Mouse (Mus musculus): ENCODE data around the gene Cfap44. TPM values are rescaled to one million over a fixed set of nuclear protein-coding genes. Genes with fewer than 3 reads are reported as not detected.
"Not testable (repeated sequence)": the region's sequence is repeated elsewhere in the genome, so short reads cannot be mapped to it uniquely, and the experiment has no call there.

Cfap44 gene
- polyA plus RNA-seq, 1 experiment from 2014 or later: 7.6 TPM

DNA sequence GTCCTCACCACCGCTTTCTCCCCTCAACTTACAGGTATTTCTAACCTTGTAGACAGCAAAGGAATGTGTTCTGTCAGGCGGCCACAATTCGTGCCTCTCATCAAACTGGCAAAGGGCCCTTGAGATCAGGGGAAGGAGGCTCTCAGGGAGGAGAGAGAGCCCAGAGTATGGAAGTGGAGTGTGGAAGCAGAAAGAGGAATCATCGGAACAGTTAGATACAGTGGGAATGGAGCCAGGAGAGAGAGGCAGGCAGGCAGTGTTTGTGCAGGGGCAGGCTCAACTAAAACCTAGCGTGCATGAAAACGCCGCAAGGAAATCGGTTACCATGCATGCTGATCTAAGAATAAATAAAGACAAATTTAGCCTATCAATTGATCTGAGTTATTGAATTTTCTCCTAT lies 23.0 kb downstream of the Cfap44 start:
- 76% methylated on average over 8 of the region's 8 CpGs for WGBS
- no peaks in the 10 kb centered on the region for H3K27me3 ChIP-seq (ENCODE audit: control insufficient read depth, insufficient read depth, low read length)
- no peak overlapping the region for H3K4me2 ChIP-seq (ENCODE audit: low read depth, low read length)
- no peak overlapping the region for H3K27ac ChIP-seq (ENCODE audit: low read depth, low read length)
- ATAC-seq (ENCODE audit: low read depth): no peak
- no peaks in the 10 kb centered on the region for H3K36me3 ChIP-seq (ENCODE audit: control insufficient read depth, insufficient read depth, low read length)
- H3K4me3 ChIP-seq (ENCODE audit: low read depth, low read length): no peak overlapping the region
- no peak overlapping the region for H3K9ac ChIP-seq (replicated peaks; ENCODE audit: low read depth, low read length)
- H3K9me3 ChIP-seq (ENCODE audit: control insufficient read depth, low read length): no peaks in the 10 kb centered on the region
- no peaks in the 10 kb centered on the region for H3K4me1 ChIP-seq (ENCODE audit: control insufficient read depth, insufficient read depth, low read length)

GRCm38 (mm10) chr16:44421735-44422134 lies 27.1 kb downstream of the Cfap44 start:
- WGBS: 85% methylated on average over 8 of the region's 8 CpGs
- Histone ChIP-seq H3K9ac (replicated peaks; ENCODE audit: low read depth, low read length) (no peak overlapping the region), H3K27ac (ENCODE audit: low read depth, low read length) (no peak overlapping the region), H3K4me2 (ENCODE audit: low read depth, low read length) (no peak overlapping the region), H3K4me1 (ENCODE audit: control insufficient read depth, insufficient read depth, low read length) (no peaks in the 10 kb centered on the region), H3K27me3 (ENCODE audit: control insufficient read depth, insufficient read depth, low read length) (no peaks in the 10 kb centered on the region), H3K4me3 (ENCODE audit: low read depth, low read length) (no peak overlapping the region), H3K36me3 (ENCODE audit: control insufficient read depth, insufficient read depth, low read length) (no peaks in the 10 kb centered on the region), H3K9me3 (ENCODE audit: control insufficient read depth, low read length) (no peaks in the 10 kb centered on the region)
- ATAC-seq (ENCODE audit: low read depth): no peak

DNA sequence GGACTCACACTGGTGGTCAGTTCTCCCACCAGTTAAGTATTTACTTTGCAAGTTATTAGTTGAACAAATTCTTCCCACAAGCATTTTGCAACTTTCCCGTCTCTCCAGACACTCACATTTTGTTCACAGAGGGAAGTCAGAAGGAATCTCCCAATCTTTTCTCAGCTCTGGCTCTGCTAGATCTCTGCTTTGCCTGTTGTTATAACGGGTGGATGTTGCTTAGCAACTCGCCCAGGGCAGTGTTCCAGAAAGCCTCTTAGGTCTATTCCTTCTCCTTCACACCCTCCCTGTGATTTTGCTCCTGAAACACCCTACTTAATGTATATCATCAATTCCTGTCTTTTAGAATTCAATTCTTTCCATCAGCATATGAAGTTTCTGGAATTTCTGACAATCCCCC lies 28.9 kb downstream of the Cfap44 start:
- Histone ChIP-seq H3K4me1 (ENCODE audit: control insufficient read depth, insufficient read depth, low read length) (no peaks in the 10 kb centered on the region), H3K36me3 (ENCODE audit: control insufficient read depth, insufficient read depth, low read length) (no peaks in the 10 kb centered on the region), H3K4me3 (ENCODE audit: low read depth, low read length) (no peak overlapping the region), H3K4me2 (ENCODE audit: low read depth, low read length) (no peak overlapping the region), H3K9me3 (ENCODE audit: control insufficient read depth, low read length) (no peaks in the 10 kb centered on the region), H3K27me3 (ENCODE audit: control insufficient read depth, insufficient read depth, low read length) (no peaks in the 10 kb centered on the region), H3K27ac (ENCODE audit: low read depth, low read length) (no peak overlapping the region), H3K9ac (replicated peaks; ENCODE audit: low read depth, low read length) (no peak overlapping the region)
- 48% methylated on average over 3 of the region's 3 CpGs for WGBS
- no peak for ATAC-seq (ENCODE audit: low read depth)

DNA sequence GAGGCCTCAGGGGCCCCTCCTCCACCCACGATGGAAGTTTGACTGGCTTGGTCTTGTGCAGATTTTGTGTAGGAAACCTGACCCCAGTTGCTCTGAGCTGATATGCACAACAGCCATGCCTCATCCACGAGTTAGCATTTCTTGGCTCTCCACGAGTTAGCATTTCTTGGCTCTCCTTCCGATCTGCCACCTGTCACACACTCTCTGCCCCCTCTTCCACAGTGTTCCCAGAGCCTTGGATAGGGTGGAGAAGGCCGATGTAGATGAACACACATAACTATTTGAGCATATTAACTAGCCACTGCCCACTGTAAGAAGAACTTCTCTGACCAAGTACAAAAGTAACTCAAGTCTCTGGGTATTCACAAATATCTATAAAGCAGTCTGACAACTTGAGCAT lies 33.9 kb downstream of the Cfap44 start:
- H3K27ac ChIP-seq (ENCODE audit: low read depth, low read length): no peak overlapping the region
- no peaks in the 10 kb centered on the region for H3K4me1 ChIP-seq (ENCODE audit: control insufficient read depth, insufficient read depth, low read length)
- H3K4me2 ChIP-seq (ENCODE audit: low read depth, low read length): no peak overlapping the region
- 86% methylated on average over 5 of the region's 5 CpGs for WGBS
- no peak overlapping the region for H3K4me3 ChIP-seq (ENCODE audit: low read depth, low read length)
- no peaks in the 10 kb centered on the region for H3K27me3 ChIP-seq (ENCODE audit: control insufficient read depth, insufficient read depth, low read length)
- ATAC-seq (ENCODE audit: low read depth): no peak
- no peaks in the 10 kb centered on the region for H3K9me3 ChIP-seq (ENCODE audit: control insufficient read depth, low read length)
- no peak overlapping the region for H3K9ac ChIP-seq (replicated peaks; ENCODE audit: low read depth, low read length)
- H3K36me3 ChIP-seq (ENCODE audit: control insufficient read depth, insufficient read depth, low read length): no peaks in the 10 kb centered on the region

DNA sequence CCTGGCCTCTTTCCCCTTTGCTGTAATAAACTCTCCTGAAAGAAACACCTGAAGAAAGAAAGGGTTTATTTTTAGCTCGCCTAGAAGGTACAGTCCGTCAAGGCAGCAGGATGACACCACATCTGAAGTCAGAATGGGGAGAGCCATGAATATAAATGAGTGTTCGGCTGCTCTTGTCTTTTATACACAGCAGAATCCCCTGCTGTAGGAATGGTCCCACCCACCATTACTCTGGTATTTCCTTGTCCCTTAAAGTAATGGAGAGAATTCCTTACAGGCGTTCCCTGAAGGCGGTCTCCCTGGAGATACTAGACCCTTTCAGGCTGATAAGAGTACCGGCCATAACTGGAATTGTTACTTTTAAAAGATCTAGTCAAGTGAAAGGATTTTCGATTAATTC lies 35.4 kb downstream of the Cfap44 start:
- peak; percentile 81 for ATAC-seq (ENCODE audit: low read depth)
- H3K9ac ChIP-seq (replicated peaks; ENCODE audit: low read depth, low read length): no peak overlapping the region
- 30% methylated on average over 7 of the region's 7 CpGs for WGBS
- no peaks in the 10 kb centered on the region for H3K9me3 ChIP-seq (ENCODE audit: control insufficient read depth, low read length)
- no peaks in the 10 kb centered on the region for H3K27me3 ChIP-seq (ENCODE audit: control insufficient read depth, insufficient read depth, low read length)
- no peaks in the 10 kb centered on the region for H3K4me1 ChIP-seq (ENCODE audit: control insufficient read depth, insufficient read depth, low read length)
- no peak overlapping the region for H3K27ac ChIP-seq (ENCODE audit: low read depth, low read length)
- no peak overlapping the region for H3K4me2 ChIP-seq (ENCODE audit: low read depth, low read length)
- H3K4me3 ChIP-seq (ENCODE audit: low read depth, low read length): no peak overlapping the region
- no peaks in the 10 kb centered on the region for H3K36me3 ChIP-seq (ENCODE audit: control insufficient read depth, insufficient read depth, low read length)

GRCm38 (mm10) chr16:44434931-44435330 lies 40.3 kb downstream of the Cfap44 start:
- Histone ChIP-seq H3K4me1 (ENCODE audit: control insufficient read depth, insufficient read depth, low read length) (no peaks in the 10 kb centered on the region), H3K9me3 (ENCODE audit: control insufficient read depth, low read length) (no peaks in the 10 kb centered on the region), H3K4me2 (ENCODE audit: low read depth, low read length) (no peak overlapping the region), H3K27me3 (ENCODE audit: control insufficient read depth, insufficient read depth, low read length) (no peaks in the 10 kb centered on the region), H3K27ac (ENCODE audit: low read depth, low read length) (no peak overlapping the region), H3K4me3 (ENCODE audit: low read depth, low read length) (no peak overlapping the region), H3K36me3 (ENCODE audit: control insufficient read depth, insufficient read depth, low read length) (no peaks in the 10 kb centered on the region), H3K9ac (replicated peaks; ENCODE audit: low read depth, low read length) (no peak overlapping the region)
- 84% methylated on average over 7 of the region's 7 CpGs for whole genome bisulfite sequencing
- ATAC-seq (ENCODE audit: low read depth): no peak

DNA sequence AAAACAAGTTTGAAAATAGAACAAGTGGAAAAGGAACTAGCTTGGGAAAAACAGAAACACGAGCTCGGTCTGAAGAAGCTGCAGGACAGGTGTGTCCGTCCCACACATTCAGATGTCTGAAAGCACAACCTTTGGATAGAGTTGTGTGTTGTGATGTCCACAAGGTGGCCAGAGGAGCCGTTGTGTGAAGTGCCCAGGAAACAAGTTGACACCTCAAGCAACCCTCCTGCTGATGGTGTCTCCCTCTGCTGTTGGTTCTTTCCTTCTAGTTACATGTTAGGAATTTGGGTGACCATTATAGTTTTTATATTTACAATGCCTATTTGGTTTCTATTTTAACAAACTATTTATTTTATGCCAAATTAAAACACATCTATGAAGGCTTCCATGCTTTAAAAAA lies 40.9 kb downstream of the Cfap44 start:
- Histone ChIP-seq H3K36me3 (ENCODE audit: control insufficient read depth, insufficient read depth, low read length) (no peaks in the 10 kb centered on the region), H3K9ac (replicated peaks; ENCODE audit: low read depth, low read length) (no peak overlapping the region), H3K4me3 (ENCODE audit: low read depth, low read length) (no peak overlapping the region), H3K9me3 (ENCODE audit: control insufficient read depth, low read length) (no peaks in the 10 kb centered on the region), H3K27ac (ENCODE audit: low read depth, low read length) (no peak overlapping the region), H3K4me1 (ENCODE audit: control insufficient read depth, insufficient read depth, low read length) (no peaks in the 10 kb centered on the region), H3K27me3 (ENCODE audit: control insufficient read depth, insufficient read depth, low read length) (no peaks in the 10 kb centered on the region), H3K4me2 (ENCODE audit: low read depth, low read length) (no peak overlapping the region)
- WGBS: 75% methylated on average over 4 of the region's 4 CpGs
- ATAC-seq (ENCODE audit: low read depth): no peak

GRCm38 (mm10) chr16:44441913-44442312 lies 47.3 kb downstream of the Cfap44 start:
- not testable (repeated sequence) for H3K4me2 ChIP-seq (ENCODE audit: low read depth, low read length); ATAC-seq (ENCODE audit: low read depth); H3K27me3 ChIP-seq (ENCODE audit: control insufficient read depth, insufficient read depth, low read length); H3K4me1 ChIP-seq (ENCODE audit: control insufficient read depth, insufficient read depth, low read length); H3K27ac ChIP-seq (ENCODE audit: low read depth, low read length); H3K4me3 ChIP-seq (ENCODE audit: low read depth, low read length); H3K36me3 ChIP-seq (ENCODE audit: control insufficient read depth, insufficient read depth, low read length); H3K9me3 ChIP-seq (ENCODE audit: control insufficient read depth, low read length); H3K9ac ChIP-seq (replicated peaks; ENCODE audit: low read depth, low read length)
- 96% methylated on average over 15 of the region's 15 CpGs for WGBS

DNA sequence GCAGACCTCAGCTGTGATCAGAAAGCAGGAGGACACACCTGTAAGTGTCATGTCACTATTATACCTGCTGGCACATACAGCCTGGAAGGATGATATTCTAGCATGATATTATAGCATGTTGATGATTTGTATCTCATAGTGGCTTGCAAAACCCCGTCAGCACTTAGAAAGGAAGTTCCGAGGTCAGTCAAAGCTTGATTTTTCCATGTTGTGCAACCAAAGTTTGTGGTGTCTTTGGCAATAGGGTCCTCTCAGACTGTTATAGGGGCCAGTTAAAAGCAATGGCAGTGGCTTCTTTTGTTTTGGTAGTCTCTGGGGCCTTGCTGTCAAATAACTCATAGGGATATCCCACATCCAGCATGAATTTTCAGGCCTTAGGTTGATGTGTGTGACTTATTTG lies 63.3 kb downstream of the Cfap44 start:
- H3K4me1 ChIP-seq (ENCODE audit: control insufficient read depth, insufficient read depth, low read length): no peaks in the 10 kb centered on the region
- no peak overlapping the region for H3K27ac ChIP-seq (ENCODE audit: low read depth, low read length)
- no peak overlapping the region for H3K4me2 ChIP-seq (ENCODE audit: low read depth, low read length)
- no peak overlapping the region for H3K9ac ChIP-seq (replicated peaks; ENCODE audit: low read depth, low read length)
- H3K27me3 ChIP-seq (ENCODE audit: control insufficient read depth, insufficient read depth, low read length): no peaks in the 10 kb centered on the region
- no peaks in the 10 kb centered on the region for H3K36me3 ChIP-seq (ENCODE audit: control insufficient read depth, insufficient read depth, low read length)
- H3K4me3 ChIP-seq (ENCODE audit: low read depth, low read length): no peak overlapping the region
- no peak for ATAC-seq (ENCODE audit: low read depth)
- WGBS: 94% methylated on average over 2 of the region's 2 CpGs
- no peaks in the 10 kb centered on the region for H3K9me3 ChIP-seq (ENCODE audit: control insufficient read depth, low read length)

- no peak for ATAC-seq (ENCODE audit: low read depth)
Observed at GRCm38 (mm10) chr16:44458826-44459225, 64.2 kb downstream of the Cfap44 start.

More at GRCm38 (mm10) chr16:44458826-44459225, 64.2 kb downstream of the Cfap44 start:
- Histone ChIP-seq H3K9ac (replicated peaks; ENCODE audit: low read depth, low read length) (no peak overlapping the region), H3K9me3 (ENCODE audit: control insufficient read depth, low read length) (no peaks in the 10 kb centered on the region), H3K4me2 (ENCODE audit: low read depth, low read length) (no peak overlapping the region), H3K27me3 (ENCODE audit: control insufficient read depth, insufficient read depth, low read length) (no peaks in the 10 kb centered on the region), H3K4me3 (ENCODE audit: low read depth, low read length) (no peak overlapping the region), H3K36me3 (ENCODE audit: control insufficient read depth, insufficient read depth, low read length) (no peaks in the 10 kb centered on the region), H3K27ac (ENCODE audit: low read depth, low read length) (no peak overlapping the region), H3K4me1 (ENCODE audit: control insufficient read depth, insufficient read depth, low read length) (no peaks in the 10 kb centered on the region)
- 88% methylated on average over 2 of the region's 2 CpGs for WGBS

Measured in neural tube, embryonic 14.5 days (tissue).